Mouse (Mus musculus) B cell, adult (primary cell): ENCODE measurements around the gene Grk4. TPM values are rescaled to one million over a fixed set of nuclear protein-coding genes. Genes with fewer than 3 reads are reported as not detected.

Experiments used
- total RNA-seq: library from RNA; stranded (reverse); gene quantifications from 4 replicates; pipeline ENCODE4 v1.2.4, GENCODE M21; 2023; ENCODE audit not compliant: inconsistent age

The Grk4 gene
- total RNA-seq = 3.2 to 4.9 TPM (median 4.8 TPM) in 4 replicates

GRCm38 (mm10) chr5:34659686-34660590 is at the start of gene Grk4, which contains the start of gene Nop14:
Grk4 (plus strand) TSS chr5:34660379.
Nop14 (minus strand) TSS chr5:34660148.

GRCm38 (mm10) chr5:34636481-34637287 is 23.5 kb upstream of the Grk4 start, which contains the start of gene Mfsd10:
Mfsd10 (minus strand) TSS chr5:34637212.

GRCm38 (mm10) chr5:34761509-34761908 is 101.3 kb downstream of the Grk4 start, which contains the start of gene Htt:
Htt (plus strand) TSS chr5:34761740.

Other genes with a start within 250 kb of the Grk4 start
- 25.7 to 34.9 TPM (median 31.9 TPM) in 4 replicates for gene Tnip2, start 146.4 kb upstream of the Grk4 start, total RNA-seq
- 87.9 to 127 TPM (median 98.8 TPM) in 4 replicates for gene Sh3bp2, start 134.5 kb upstream of the Grk4 start, total RNA-seq
- gene Add1, start 86.7 kb upstream of the Grk4 start, total RNA-seq = 248 to 285 TPM (median 257 TPM) in 4 replicates
- 39.8 to 57.2 TPM (median 48.3 TPM) in 4 replicates for gene Mfsd10, start 23.2 kb upstream of the Grk4 start, total RNA-seq
- 31.4 to 35.3 TPM (median 33.0 TPM) in 4 replicates for gene Nop14, start 231 bp upstream of the Grk4 start, total RNA-seq
- 48.3 to 53.6 TPM (median 51.2 TPM) in 4 replicates for gene Htt, start 101.4 kb downstream of the Grk4 start, total RNA-seq
- gene Msantd1, start 247.6 kb downstream of the Grk4 start, total RNA-seq = 2.1 to 2.9 TPM (median 2.5 TPM) in 4 replicates